Mouse (Mus musculus): ENCODE measurements around the gene Gm11007.
"Not testable (repeated sequence)": the region's sequence is repeated elsewhere in the genome, so short reads cannot be mapped to it uniquely, and the experiment has no call there.

Gene Gm11007

GRCm38 (mm10) chr2:175643678-175644077 is at the start of gene Gm11007:
TSS of gene Gm11007 (plus strand) at chr2:175643978.
- not testable (repeated sequence) for DNase-seq
